Comparison of ENCODE assay signal across 11 mouse cellular contexts in the genomic region with DNA sequence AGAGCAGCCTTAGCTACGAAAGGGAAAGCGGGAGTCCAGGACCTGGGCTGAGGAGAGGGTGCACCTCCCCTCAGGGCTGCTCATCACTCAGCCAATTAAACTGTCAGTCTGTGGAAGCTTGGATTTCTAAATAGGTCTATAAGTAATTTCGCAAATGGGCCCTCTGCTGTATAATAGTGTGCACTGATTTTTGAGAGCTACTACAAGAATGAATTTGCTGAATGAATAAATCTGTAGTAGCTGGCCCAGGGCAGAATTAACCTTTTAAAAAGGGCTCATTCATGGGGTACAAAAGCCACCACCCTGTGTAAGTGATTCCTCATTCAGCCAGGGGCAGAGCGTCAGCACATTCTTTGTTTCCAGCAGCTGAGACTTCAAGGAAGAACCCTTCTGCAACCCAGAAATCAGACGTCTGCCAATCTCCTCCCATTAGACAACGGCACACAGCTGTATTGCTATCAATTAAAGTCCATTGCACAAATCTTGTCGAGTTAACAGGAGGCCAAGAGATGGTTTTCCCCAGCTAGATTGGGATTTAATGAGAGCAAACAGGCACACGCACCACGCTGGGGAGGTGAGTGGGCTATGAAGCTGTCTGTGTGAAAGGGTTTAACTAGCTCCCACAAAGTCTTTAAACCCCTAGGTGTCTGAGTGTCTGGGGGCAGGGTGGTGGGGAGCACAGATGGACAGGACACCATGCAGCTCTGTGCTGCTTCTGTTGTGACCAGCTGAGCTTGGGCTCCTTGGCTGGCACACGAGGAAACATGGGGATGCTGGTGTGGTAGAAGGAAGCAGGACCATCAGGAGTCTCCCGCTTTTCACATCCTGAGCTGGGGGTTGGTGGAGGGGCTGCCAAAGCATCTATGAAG.
DNase-seq lines count a peak whose midpoint lies in the region; ATAC-seq lines count a peak whose summit lies in the region.
"Had no signal": no experiment of that assay in that cellular context is flagged by ENCODE, and none has a peak within 500 bp of the region (broad histone marks: within the 10 kb centered on the region; RNA-seq: fewer than 3 reads in every experiment).

No protein-coding gene starts in this region.

- DNase-seq in lung, postnatal 36 days, result peak; percentile 14
- DNase-seq in lung, postnatal 14 days, result no peak
- DNase-seq in midbrain, embryonic 10.5 days (ENCODE audit: low spot score), result no peak
- DNase-seq in MN1 (ENCODE audit: low spot score), result no peak
- no peak for DNase-seq in urinary bladder, postnatal 10 days (ENCODE audit: low spot score)
- DNase-seq in spleen, postnatal 36 days (ENCODE audit: low spot score in 2 of 2), result no peak
- DNase-seq: cerebellum, adult 8-10 months; liver, embryonic 13.5 days; thymus, postnatal 14 days had no signal

- ATAC-seq in forebrain, embryonic 16.5 days, result peak; percentile 90

- no peak overlapping the region for H3K4me3 ChIP-seq in forebrain, embryonic 16.5 days (replicated peaks; ENCODE audit: low read length)
- H3K4me3 ChIP-seq in midbrain, embryonic 10.5 days, result no peak overlapping the region
- H3K4me3 ChIP-seq: heart, embryonic 15.5 days; liver, embryonic 13.5 days had no signal

- H3K27me3 ChIP-seq in forebrain, embryonic 16.5 days (replicated peaks; ENCODE audit: control insufficient read depth, insufficient read depth, low read length), result no peaks in the 10 kb centered on the region
- peaks cover 5% of the 10 kb centered on the region; the same call in 1 of the 2 replicates for H3K27me3 ChIP-seq in midbrain, embryonic 10.5 days (ENCODE audit: low read depth, poor library complexity, severe bottlenecking)
- H3K27me3 ChIP-seq: liver, embryonic 13.5 days had no signal

- peak overlapping the region; percentile 41 for H3K9ac ChIP-seq in forebrain, embryonic 16.5 days (replicated peaks; ENCODE audit: low read depth, low read length)
- H3K9ac ChIP-seq: heart, embryonic 15.5 days; liver, embryonic 13.5 days had no signal

- H3K4me2 ChIP-seq in forebrain, embryonic 16.5 days (ENCODE audit: low read length), result peak overlapping the region; percentile 13
- H3K4me2 ChIP-seq: heart, embryonic 15.5 days; liver, embryonic 13.5 days had no signal

- peak overlapping the region; percentile 83 for H3K27ac ChIP-seq in forebrain, embryonic 16.5 days (ENCODE audit: low read length)
- H3K27ac ChIP-seq in midbrain, embryonic 10.5 days (replicated peaks), result peak overlapping the region; percentile 58
- H3K27ac ChIP-seq: heart, embryonic 15.5 days; liver, embryonic 13.5 days had no signal

- H3K9me3 ChIP-seq in forebrain, embryonic 16.5 days (ENCODE audit: control insufficient read depth, low read length), result no peaks in the 10 kb centered on the region
- no peaks in the 10 kb centered on the region for H3K9me3 ChIP-seq in midbrain, embryonic 10.5 days (replicated peaks)
- H3K9me3 ChIP-seq: heart, embryonic 15.5 days; liver, embryonic 13.5 days had no signal

- H3K4me1 ChIP-seq in forebrain, embryonic 16.5 days (replicated peaks; ENCODE audit: control insufficient read depth, insufficient read depth, low read length), result peaks cover 22% of the 10 kb centered on the region
- H3K4me1 ChIP-seq in midbrain, embryonic 10.5 days, result peaks cover 21% of the 10 kb centered on the region
- H3K4me1 ChIP-seq: heart, embryonic 15.5 days; liver, embryonic 13.5 days had no signal

- WGBS in forebrain, embryonic 16.5 days, result 6% methylated on average over 11 of the region's 11 CpGs
- 36% methylated on average over 11 of the region's 11 CpGs for WGBS in midbrain, embryonic 10.5 days

- no peaks in the 10 kb centered on the region for H3K36me3 ChIP-seq in forebrain, embryonic 16.5 days (ENCODE audit: control insufficient read depth, insufficient read depth)
- H3K36me3 ChIP-seq in midbrain, embryonic 10.5 days, result no peaks in the 10 kb centered on the region
- H3K36me3 ChIP-seq: heart, embryonic 15.5 days; liver, embryonic 13.5 days had no signal
